Mouse (Mus musculus) brain, embryonic 14.5 days (tissue): Measurements from ENCODE around the gene Rbp3.

Experiments
- CTCF ChIP-seq: fragments of 200-500 bp; IDR thresholded peaks from 2 replicates; pipeline ENCODE4 v1.5.1; 2012; ENCODE audit warnings: inconsistent platforms, mild to moderate bottlenecking, moderate library complexity, borderline replicate concordance; ENCODE audit not compliant: insufficient read depth, insufficient read length; ENCODE audit errors: extremely low read depth
- POLR2A ChIP-seq: fragments of 200-500 bp; IDR thresholded peaks from 2 replicates; pipeline ENCODE4 v1.6.1; 2012; ENCODE audit warnings: mild to moderate bottlenecking, inconsistent platforms, borderline replicate concordance; ENCODE audit not compliant: poor library complexity, insufficient read depth, insufficient read length, severe bottlenecking; ENCODE audit errors: extremely low read depth

GRCm38 (mm10) chr14:33933778-33934317 lies 20.0 kb upstream of the Rbp3 start:
- no peak for TF ChIP-seq POLR2A
- peak; percentile 73; the same call in 1 of the 2 replicates for TF ChIP-seq CTCF
